Mouse (Mus musculus): ENCODE measurements around the gene Tmem140.

The Tmem140 gene

GRCm38 (mm10) chr6:34875966-34876834 lies 13.3 kb downstream of the Tmem140 start:
- DNase-seq (ENCODE audit: low read depth, low spot score): no peak

- DNase-seq (ENCODE audit: low read depth, low spot score): no peak
Observed at GRCm38 (mm10) chr6:34876835-34877156, 13.8 kb downstream of the Tmem140 start.

GRCm38 (mm10) chr6:34877509-34878321 lies 14.8 kb downstream of the Tmem140 start, which contains the start of gene Cyren:
Gene Cyren, minus strand, starts transcription at chr6:34878060.
- DNase-seq (ENCODE audit: low read depth, low spot score): peak; percentile 95

- no peak for DNase-seq (ENCODE audit: low read depth, low spot score)
Observed at GRCm38 (mm10) chr6:34879101-34879740, 16.3 kb downstream of the Tmem140 start.

GRCm38 (mm10) chr6:34879911-34880475 lies 17.0 kb downstream of the Tmem140 start:
- DNase-seq (ENCODE audit: low read depth, low spot score): peak; percentile 68

- DNase-seq (ENCODE audit: low read depth, low spot score): no peak
Observed at GRCm38 (mm10) chr6:34884724-34885123, 21.8 kb downstream of the Tmem140 start.

- no peak for DNase-seq (ENCODE audit: low read depth, low spot score)
Observed at GRCm38 (mm10) chr6:34887131-34887850, 24.3 kb downstream of the Tmem140 start.

GRCm38 (mm10) chr6:34889185-34889584 lies 26.2 kb downstream of the Tmem140 start:
- no peak for DNase-seq (ENCODE audit: low read depth, low spot score)

GRCm38 (mm10) chr6:34895569-34895968 lies 32.6 kb downstream of the Tmem140 start:
- DNase-seq (ENCODE audit: low read depth, low spot score): no peak

GRCm38 (mm10) chr6:34896168-34896780 lies 33.3 kb downstream of the Tmem140 start:
- no peak for DNase-seq (ENCODE audit: low read depth, low spot score)

GRCm38 (mm10) chr6:34899127-34899526 lies 36.2 kb downstream of the Tmem140 start:
- DNase-seq (ENCODE audit: low read depth, low spot score): no peak

- no peak for DNase-seq (ENCODE audit: low read depth, low spot score)
Observed at GRCm38 (mm10) chr6:34900990-34901389, 38.0 kb downstream of the Tmem140 start.

- no peak for DNase-seq (ENCODE audit: low read depth, low spot score)
Observed at GRCm38 (mm10) chr6:34901911-34902444, 39.0 kb downstream of the Tmem140 start.

- no peak for DNase-seq (ENCODE audit: low read depth, low spot score)
Observed at GRCm38 (mm10) chr6:34902578-34902977, 39.6 kb downstream of the Tmem140 start.

GRCm38 (mm10) chr6:34903441-34903840 lies 40.5 kb downstream of the Tmem140 start:
- peak; percentile 51 for DNase-seq (ENCODE audit: low read depth, low spot score)

- DNase-seq (ENCODE audit: low read depth, low spot score): no peak
Observed at GRCm38 (mm10) chr6:34903851-34904250, 40.9 kb downstream of the Tmem140 start.

- no peak for DNase-seq (ENCODE audit: low read depth, low spot score)
Observed at GRCm38 (mm10) chr6:34904361-34904760, 41.4 kb downstream of the Tmem140 start.

GRCm38 (mm10) chr6:34906125-34906524 lies 43.2 kb downstream of the Tmem140 start:
- no peak for DNase-seq (ENCODE audit: low read depth, low spot score)

- DNase-seq (ENCODE audit: low read depth, low spot score): no peak
Observed at GRCm38 (mm10) chr6:34906661-34907060, 43.7 kb downstream of the Tmem140 start.

GRCm38 (mm10) chr6:34907121-34907614 lies 44.2 kb downstream of the Tmem140 start:
- no peak for DNase-seq (ENCODE audit: low read depth, low spot score)
